Mouse (Mus musculus) midbrain, embryonic 10.5 days (tissue): ENCODE measurements around the gene Acot6. TPM values are rescaled to one million over a fixed set of nuclear protein-coding genes. Genes with fewer than 3 reads are reported as not detected.
A peak's percentile ranks its signal among the peaks of the same experiment; 100 is the strongest.
"Not testable (repeated sequence)": the region's sequence is repeated elsewhere in the genome, so short reads cannot be mapped to it uniquely, and the experiment has no call there.

Source experiments
- DNase-seq: peaks from one replicate; pipeline ENCODE4 v3.0.0-alpha.2; 2017; ENCODE audit warnings: low spot score
- H3K27ac ChIP-seq: fragments of 300-500 bp; sonication (generic); replicated peaks from 2 replicates; pipeline ENCODE4 v1.5.1; 2016; ENCODE audit warnings: mild to moderate bottlenecking
- H3K27me3 ChIP-seq: fragments of 300-500 bp; sonication (generic); 2 replicates; pipeline ENCODE4 v1.6.1; 2016; ENCODE audit warnings: low read depth, mild to moderate bottlenecking; ENCODE audit not compliant: poor library complexity, severe bottlenecking
- H3K36me3 ChIP-seq: fragments of 300-500 bp; sonication (generic); 2 replicates; pipeline ENCODE4 v1.6.1; 2016; ENCODE audit warnings: mild to moderate bottlenecking, moderate library complexity
- H3K4me1 ChIP-seq: fragments of 300-500 bp; sonication (generic); 2 replicates; pipeline ENCODE4 v1.6.1; 2016
- H3K4me3 ChIP-seq: fragments of 300-500 bp; sonication (generic); 2 replicates; pipeline ENCODE4 v1.5.1; 2016; ENCODE audit warnings: mild to moderate bottlenecking, moderate library complexity
- H3K9me3 ChIP-seq: fragments of 300-500 bp; sonication (generic); replicated peaks from 2 replicates; pipeline ENCODE4 v1.6.1; 2016; ENCODE audit warnings: mild to moderate bottlenecking
- WGBS: fragments of 180-500 bp; shearing (Covaris S2); methylation state at CpG from one replicate; pipeline ENCODE4 v1.1.7; 2016; 5-methylcytosine and 5-hydroxymethylcytosine counted together
- polyA plus RNA-seq: library from polyadenylated mRNA; unstranded; fragments of >200 nt; fragmentation: Nextera tagmentation; extraction: Ambion mirVana; gene quantifications from 2 replicates; pipeline ENCODE4 v1.2.1, GENCODE M21; 2016

Gene Acot6
- 0.74 and 0.99 TPM in 2 replicates for polyA plus RNA-seq

- H3K27me3 ChIP-seq: peaks cover 24% of the 10 kb centered on the region
- not testable (repeated sequence) for H3K36me3 ChIP-seq, H3K4me1 ChIP-seq, H3K9me3 ChIP-seq
- under 1% methylated on average over 80 of the region's 80 CpGs for WGBS
- peak; percentile 65 for DNase-seq
- peak within 1 kb of the TSS; percentile 82 for H3K27ac ChIP-seq
- H3K4me3 ChIP-seq: peak within 1 kb of the TSS; percentile 63
These were observed at the start of gene Acot6 for GRCm38 (mm10) chr12:84100604-84101492. Gene Acot6, plus strand, starts transcription at chr12:84100654.

GRCm38 (mm10) chr12:84050744-84051143 lies 49.7 kb upstream of the Acot6 start:
- not testable (repeated sequence) for H3K4me1 ChIP-seq, H3K27ac ChIP-seq, H3K4me3 ChIP-seq, DNase-seq, H3K36me3 ChIP-seq
- H3K9me3 ChIP-seq: peaks cover 16% of the 10 kb centered on the region
- H3K27me3 ChIP-seq: peaks cover 43% of the 10 kb centered on the region
- 87% methylated on average over 5 of the region's 5 CpGs for WGBS

GRCm38 (mm10) chr12:84051937-84052474 lies 48.4 kb upstream of the Acot6 start, which contains the start of gene Acot3:
Gene Acot3, plus strand, starts transcription at chr12:84052144.
- no peak for DNase-seq
- Histone ChIP-seq H3K4me3 (peak within 1 kb of the TSS; percentile 59; the same call in 1 of the 2 replicates), H3K36me3 (no peaks in the 10 kb centered on the region), H3K27me3 (peaks cover 46% of the 10 kb centered on the region), H3K27ac (no peak within 1 kb of the TSS), H3K4me1 (peaks cover 10% of the 10 kb centered on the region), H3K9me3 (peaks cover 16% of the 10 kb centered on the region)
- 84% methylated on average over 5 of the region's 5 CpGs for WGBS

- peaks cover 13% of the 10 kb centered on the region for H3K9me3 ChIP-seq
- 87% methylated on average over 7 of the region's 7 CpGs for WGBS
- H3K27me3 ChIP-seq: peaks cover 46% of the 10 kb centered on the region
- no peak overlapping the region for H3K27ac ChIP-seq
- no peaks in the 10 kb centered on the region for H3K36me3 ChIP-seq
- no peak overlapping the region for H3K4me3 ChIP-seq
- H3K4me1 ChIP-seq: peaks cover 10% of the 10 kb centered on the region
- DNase-seq: no peak
These were observed 47.8 kb upstream of the Acot6 start for GRCm38 (mm10) chr12:84052609-84053008.

- Histone ChIP-seq H3K36me3 (no peaks in the 10 kb centered on the region), H3K27me3 (peaks cover 46% of the 10 kb centered on the region), H3K4me3 (peak overlapping the region; percentile 59), H3K27ac (peak overlapping the region; percentile 74; the same call in 1 of the 2 replicates), H3K4me1 (peaks cover 10% of the 10 kb centered on the region), H3K9me3 (peaks cover 9% of the 10 kb centered on the region)
- 11% methylated on average over 16 of the region's 16 CpGs for WGBS
- no peak for DNase-seq
These were observed 47.3 kb upstream of the Acot6 start for GRCm38 (mm10) chr12:84053173-84053572.

GRCm38 (mm10) chr12:84053679-84054391 lies 46.6 kb upstream of the Acot6 start:
- WGBS: 3% methylated on average over 40 of the region's 46 CpGs
- peak; percentile 41 for DNase-seq

GRCm38 (mm10) chr12:84060946-84061345 lies 39.5 kb upstream of the Acot6 start:
- Histone ChIP-seq H3K4me3 (no peak overlapping the region), H3K4me1 (no peaks in the 10 kb centered on the region), H3K27me3 (peaks cover under 1% of the 10 kb centered on the region; the same call in 1 of the 2 replicates), H3K9me3 (no peaks in the 10 kb centered on the region; the same call in 1 of the 2 replicates), H3K27ac (no peak overlapping the region), H3K36me3 (no peaks in the 10 kb centered on the region)
- no peak for DNase-seq
- 40% methylated on average over 2 of the region's 2 CpGs for WGBS

More at GRCm38 (mm10) chr12:84053679-84054391, 46.6 kb upstream of the Acot6 start:
- Histone ChIP-seq H3K4me1 (peaks cover 10% of the 10 kb centered on the region), H3K4me3 (peak overlapping the region; percentile 59), H3K27me3 (peaks cover 46% of the 10 kb centered on the region), H3K9me3 (peaks cover 2% of the 10 kb centered on the region; the same call in 1 of the 2 replicates), H3K27ac (peak overlapping the region; percentile 74; the same call in 1 of the 2 replicates), H3K36me3 (no peaks in the 10 kb centered on the region)

GRCm38 (mm10) chr12:84062336-84062735 lies 38.1 kb upstream of the Acot6 start:
- 93% methylated on average over 20 of the region's 20 CpGs for WGBS
- Histone ChIP-seq H3K27me3 (peaks cover 10% of the 10 kb centered on the region), H3K36me3 (no peaks in the 10 kb centered on the region), H3K9me3 (no peaks in the 10 kb centered on the region; the same call in 1 of the 2 replicates), H3K4me3 (no peak overlapping the region), H3K4me1 (no peaks in the 10 kb centered on the region), H3K27ac (no peak overlapping the region)
- DNase-seq: no peak

- H3K4me3 ChIP-seq: no peak overlapping the region
- H3K27ac ChIP-seq: no peak overlapping the region
- no peaks in the 10 kb centered on the region; the same call in 1 of the 2 replicates for H3K9me3 ChIP-seq
- H3K27me3 ChIP-seq: peaks cover 18% of the 10 kb centered on the region
- H3K4me1 ChIP-seq: no peaks in the 10 kb centered on the region
- WGBS: 70% methylated on average over 5 of the region's 5 CpGs
- no peaks in the 10 kb centered on the region for H3K36me3 ChIP-seq
- no peak for DNase-seq
These were observed 37.2 kb upstream of the Acot6 start for GRCm38 (mm10) chr12:84063228-84063627.

GRCm38 (mm10) chr12:84063833-84064232 lies 36.6 kb upstream of the Acot6 start:
- no peak for DNase-seq
- H3K9me3 ChIP-seq: no peaks in the 10 kb centered on the region; the same call in 1 of the 2 replicates
- peaks cover 25% of the 10 kb centered on the region for H3K27me3 ChIP-seq
- no peaks in the 10 kb centered on the region for H3K36me3 ChIP-seq
- WGBS: 79% methylated on average over 2 of the region's 2 CpGs
- H3K4me3 ChIP-seq: no peak overlapping the region
- no peak overlapping the region for H3K27ac ChIP-seq
- H3K4me1 ChIP-seq: no peaks in the 10 kb centered on the region

GRCm38 (mm10) chr12:84064621-84065020 lies 35.8 kb upstream of the Acot6 start:
- H3K9me3 ChIP-seq: no peaks in the 10 kb centered on the region; the same call in 1 of the 2 replicates
- no peak for DNase-seq
- 74% methylated on average over 8 of the region's 8 CpGs for WGBS
- no peaks in the 10 kb centered on the region for H3K36me3 ChIP-seq
- peaks cover under 1% of the 10 kb centered on the region; the same call in 1 of the 2 replicates for H3K4me1 ChIP-seq
- H3K4me3 ChIP-seq: no peak overlapping the region
- H3K27ac ChIP-seq: no peak overlapping the region
- H3K27me3 ChIP-seq: peaks cover 32% of the 10 kb centered on the region

- no peak overlapping the region for H3K27ac ChIP-seq
- 81% methylated on average over 4 of the region's 4 CpGs for WGBS
These were observed 32.7 kb upstream of the Acot6 start for GRCm38 (mm10) chr12:84067752-84068151.

More at GRCm38 (mm10) chr12:84067752-84068151, 32.7 kb upstream of the Acot6 start:
- H3K9me3 ChIP-seq: no peaks in the 10 kb centered on the region; the same call in 1 of the 2 replicates
- H3K4me3 ChIP-seq: no peak overlapping the region
- no peak for DNase-seq
- H3K4me1 ChIP-seq: peaks cover 4% of the 10 kb centered on the region
- peaks cover 50% of the 10 kb centered on the region for H3K27me3 ChIP-seq
- no peaks in the 10 kb centered on the region for H3K36me3 ChIP-seq
